Mouse (Mus musculus) small intestine, adult 10 weeks (tissue): ENCODE results near the gene 4922502D21Rik. TPM values are rescaled to one million over a fixed set of nuclear protein-coding genes. Genes with fewer than 3 reads are reported as not detected.

Experiments used
- polyA plus RNA-seq: library from polyadenylated mRNA; stranded (reverse); fragments of 350-450 nt; fragmentation: Illumina TruSeq; extraction: RNeasy Lipid Tissue Mini Kit (QIAGEN cat#74804); gene quantifications from one replicate; pipeline ENCODE4 v1.2.3, GENCODE M21; 2014; ENCODE audit warnings: low replicate concordance

The 4922502D21Rik gene
- polyA plus RNA-seq: not detected

DNA sequence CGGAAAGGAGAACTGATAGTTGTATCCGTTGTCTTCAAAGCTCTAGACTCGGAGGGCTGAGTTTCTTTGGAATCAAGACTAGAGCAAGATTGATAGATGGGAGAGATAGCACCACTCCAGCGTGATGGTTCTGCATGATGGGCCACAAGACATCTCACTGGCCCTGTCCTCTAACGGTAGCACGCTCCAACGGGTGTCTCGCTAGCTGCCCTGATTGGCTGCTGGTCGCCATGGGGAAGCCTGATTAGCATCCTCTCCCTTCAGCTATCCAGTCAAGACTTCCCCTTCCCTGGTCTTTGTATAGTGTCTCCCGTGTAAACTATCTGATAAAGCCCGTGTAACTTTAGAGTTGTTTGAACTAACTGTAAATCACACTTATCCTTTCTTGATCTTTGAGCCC is at the start of gene 4922502D21Rik:
Gene 4922502D21Rik, minus strand, starts transcription at position 187 of the 400 bp plus-strand sequence.

DNA sequence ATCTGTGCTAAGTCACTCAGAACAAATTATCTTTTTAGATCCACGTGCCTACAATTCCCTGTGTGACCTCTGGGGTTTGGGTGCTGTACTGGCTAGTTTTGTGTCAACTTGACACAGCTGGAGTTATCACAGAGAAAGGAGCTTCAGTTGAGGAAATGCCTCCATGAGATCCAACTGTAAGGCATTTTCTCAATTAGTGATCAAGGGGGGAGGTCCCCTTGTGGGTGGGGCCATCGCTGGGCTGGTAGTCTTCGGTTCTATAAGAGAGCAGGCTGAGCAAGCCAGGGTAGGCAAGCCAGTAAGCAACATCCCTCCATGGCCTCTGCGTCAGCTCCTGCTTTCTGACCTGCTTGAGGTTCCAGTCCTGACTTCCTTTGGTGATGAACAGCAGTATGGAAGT is 10.8 kb upstream of the 4922502D21Rik start, which contains the start of gene Clec12a:
Gene Clec12a, plus strand, starts transcription at position 301 of the 400 bp plus-strand sequence.

GRCm38 (mm10) chr6:129275220-129275619 is 56.4 kb downstream of the 4922502D21Rik start, which contains the start of gene Cd69:
Cd69 (minus strand) TSS chr6:129275436.

Other genes with a start within 250 kb of the 4922502D21Rik start
- gene Clec2e, start 230.9 kb downstream of the 4922502D21Rik start, polyA plus RNA-seq: 1,076 TPM
- 496 TPM for gene Clec2d, start 151.2 kb downstream of the 4922502D21Rik start, polyA plus RNA-seq
- 5.6 TPM for gene Cd69, start 56.4 kb downstream of the 4922502D21Rik start, polyA plus RNA-seq
- 1.6 TPM for gene Clec12a, start 10.9 kb upstream of the 4922502D21Rik start, polyA plus RNA-seq
- not detected for gene Clec12b, start 54.1 kb upstream of the 4922502D21Rik start, polyA plus RNA-seq
- 10.4 TPM for gene Clec1b, start 65.5 kb upstream of the 4922502D21Rik start, polyA plus RNA-seq
- 6.2 TPM for gene Clec9a, start 77.1 kb upstream of the 4922502D21Rik start, polyA plus RNA-seq
- gene Clec1a, start 120.2 kb upstream of the 4922502D21Rik start, polyA plus RNA-seq: 2.8 TPM
- gene Olr1, start 175.4 kb upstream of the 4922502D21Rik start, polyA plus RNA-seq: not detected
- not detected for gene Tmem52b, start 180.8 kb upstream of the 4922502D21Rik start, polyA plus RNA-seq
- 3.5 TPM for gene Gabarapl1, start 201.4 kb upstream of the 4922502D21Rik start, polyA plus RNA-seq
- 1.4 TPM for gene Klre1, start 246.1 kb upstream of the 4922502D21Rik start, polyA plus RNA-seq